Comparison of ENCODE assay signal across 17 mouse cellular contexts in the genomic region with DNA sequence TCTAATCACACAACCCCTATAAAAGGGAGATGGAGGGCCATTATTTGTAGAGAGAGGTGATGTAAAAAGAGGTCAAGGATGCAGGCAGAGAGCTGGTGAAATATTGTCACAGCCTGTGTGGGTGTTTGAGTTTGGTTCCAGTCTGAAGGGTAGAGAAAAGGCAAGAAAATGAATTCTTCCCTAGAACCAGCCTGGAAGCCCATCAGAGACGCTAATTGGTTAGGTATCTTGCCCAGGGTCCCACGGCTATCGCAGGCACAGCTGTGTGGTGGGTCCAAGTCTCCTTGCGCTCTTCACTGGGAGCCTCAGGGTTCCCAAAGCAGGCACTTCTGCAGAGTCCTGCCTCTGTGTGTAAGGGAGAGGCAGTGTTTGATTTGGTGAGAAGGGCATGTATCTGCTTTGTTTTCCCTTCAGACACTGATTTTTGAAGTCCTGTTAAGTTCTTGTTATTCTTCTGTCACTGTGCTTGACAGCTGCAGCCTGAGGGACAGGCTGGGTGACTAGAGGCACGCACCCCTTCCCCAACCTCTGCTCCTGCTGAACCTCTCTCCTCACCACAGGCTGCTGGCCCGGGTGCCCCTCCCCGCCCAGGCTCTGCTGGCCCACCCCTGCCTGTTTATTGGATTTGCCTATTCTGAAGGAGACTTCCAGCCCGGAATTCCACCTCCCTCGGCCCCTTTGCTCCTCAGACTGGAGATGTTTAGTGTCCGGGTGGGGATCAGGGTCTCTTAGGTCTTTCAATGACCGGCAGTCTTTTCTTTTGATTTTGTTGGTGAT. TPM values are rescaled to one million over a fixed set of nuclear protein-coding genes. Genes with fewer than 3 reads are reported as not detected.
DNase-seq lines count a peak whose midpoint lies in the region; ATAC-seq lines count a peak whose summit lies in the region.
"Had no signal": no experiment of that assay in that cellular context is flagged by ENCODE, and none has a peak within 500 bp of the region (broad histone marks: within the 10 kb centered on the region; RNA-seq: fewer than 3 reads in every experiment).

No protein-coding gene starts in this region.

- H3K9ac ChIP-seq in forebrain, embryonic 11.5 days (ENCODE audit: low read length), result no peak overlapping the region; the same call in 1 of the 2 replicates
- H3K9ac ChIP-seq in forebrain, embryonic 16.5 days (replicated peaks; ENCODE audit: low read depth, low read length), result no peak overlapping the region
- no peak overlapping the region for H3K9ac ChIP-seq in intestine, embryonic 14.5 days (ENCODE audit: low read length)
- H3K9ac ChIP-seq in intestine, embryonic 16.5 days (ENCODE audit: low read depth, low read length), result no peak overlapping the region
- no peak overlapping the region for H3K9ac ChIP-seq in embryonic facial prominence, embryonic 14.5 days (ENCODE audit: low read depth, low read length)
- H3K9ac ChIP-seq in midbrain, embryonic 14.5 days (replicated peaks; ENCODE audit: low read length), result no peak overlapping the region

- 12% methylated on average over 11 of the region's 11 CpGs for WGBS in forebrain, embryonic 11.5 days
- WGBS in forebrain, embryonic 16.5 days, result 13% methylated on average over 11 of the region's 11 CpGs
- 34% methylated on average over 11 of the region's 11 CpGs for WGBS in intestine, embryonic 14.5 days
- 42% methylated on average over 11 of the region's 11 CpGs for WGBS in intestine, embryonic 16.5 days
- 26% methylated on average over 11 of the region's 11 CpGs for WGBS in embryonic facial prominence, embryonic 14.5 days
- 10% methylated on average over 11 of the region's 11 CpGs for WGBS in midbrain, embryonic 14.5 days

- H3K4me2 ChIP-seq in forebrain, embryonic 11.5 days (ENCODE audit: low read depth, low read length, severe bottlenecking), result 0 out of 2 replicates have a peak overlapping the region, but pooled peaks have one; percentile 26
- no peak overlapping the region for H3K4me2 ChIP-seq in forebrain, embryonic 16.5 days (ENCODE audit: low read length)
- H3K4me2 ChIP-seq in intestine, embryonic 14.5 days (ENCODE audit: low read length), result no peak overlapping the region
- H3K4me2 ChIP-seq in intestine, embryonic 16.5 days (ENCODE audit: low read depth, low read length), result no peak overlapping the region
- 0 out of 2 replicates have a peak overlapping the region, but pooled peaks have one; percentile 10 for H3K4me2 ChIP-seq in embryonic facial prominence, embryonic 14.5 days (ENCODE audit: low read depth, low read length)
- H3K4me2 ChIP-seq in midbrain, embryonic 14.5 days (ENCODE audit: low read length), result no peak overlapping the region

- H3K27ac ChIP-seq in forebrain, embryonic 11.5 days (ENCODE audit: low read depth, low read length), result no peak overlapping the region
- no peak overlapping the region for H3K27ac ChIP-seq in forebrain, embryonic 16.5 days (ENCODE audit: low read length)
- no peak overlapping the region for H3K27ac ChIP-seq in intestine, embryonic 14.5 days (ENCODE audit: low read depth)
- no peak overlapping the region for H3K27ac ChIP-seq in intestine, embryonic 16.5 days (ENCODE audit: low read length)
- H3K27ac ChIP-seq in embryonic facial prominence, embryonic 14.5 days (replicated peaks; ENCODE audit: low read depth, low read length), result no peak overlapping the region
- no peak overlapping the region for H3K27ac ChIP-seq in midbrain, embryonic 14.5 days (replicated peaks; ENCODE audit: low read depth, low read length)

- H3K36me3 ChIP-seq in forebrain, embryonic 11.5 days (ENCODE audit: control insufficient read depth, insufficient read depth, low read length), result no peaks in the 10 kb centered on the region
- H3K36me3 ChIP-seq in forebrain, embryonic 16.5 days (ENCODE audit: control insufficient read depth, insufficient read depth), result no peaks in the 10 kb centered on the region
- no peaks in the 10 kb centered on the region for H3K36me3 ChIP-seq in intestine, embryonic 14.5 days (ENCODE audit: control insufficient read depth, insufficient read depth, low read length)
- no peaks in the 10 kb centered on the region for H3K36me3 ChIP-seq in intestine, embryonic 16.5 days (ENCODE audit: control insufficient read depth, insufficient read depth, low read length)
- H3K36me3 ChIP-seq in embryonic facial prominence, embryonic 14.5 days (ENCODE audit: control insufficient read depth, insufficient read depth, low read length), result no peaks in the 10 kb centered on the region
- H3K36me3 ChIP-seq in midbrain, embryonic 14.5 days (ENCODE audit: control insufficient read depth, insufficient read depth, low read length), result no peaks in the 10 kb centered on the region

- DNase-seq in forebrain, embryonic 11.5 days (ENCODE audit: low spot score), result peak; percentile 53
- DNase-seq in intestine, embryonic 14.5 days (ENCODE audit: low spot score), result peak; percentile 51
- DNase-seq in embryonic facial prominence, embryonic 14.5 days (ENCODE audit: low spot score), result no peak
- DNase-seq in midbrain, embryonic 14.5 days, result peak; percentile 17
- no peak for DNase-seq in ovary, postnatal 36 days (ENCODE audit: low spot score)
- DNase-seq in adrenal gland, postnatal 25 days, result no peak
- DNase-seq: adrenal gland, adult 8-10 months; cerebellum, postnatal 36 days; gastrocnemius, postnatal 14 days; heart, postnatal 4 days; kidney, postnatal 14 days; lung, adult 2 months; right cerebral cortex, postnatal 14 days; thymus, postnatal 36 days had no signal

- H3K4me3 ChIP-seq in forebrain, embryonic 11.5 days (ENCODE audit: low read depth, low read length), result no peak overlapping the region
- H3K4me3 ChIP-seq in forebrain, embryonic 16.5 days (replicated peaks; ENCODE audit: low read length), result no peak overlapping the region
- H3K4me3 ChIP-seq in intestine, embryonic 14.5 days (ENCODE audit: low read depth, low read length), result no peak overlapping the region
- no peak overlapping the region for H3K4me3 ChIP-seq in intestine, embryonic 16.5 days (ENCODE audit: low read length)
- H3K4me3 ChIP-seq in embryonic facial prominence, embryonic 14.5 days (ENCODE audit: low read depth, low read length), result no peak overlapping the region
- no peak overlapping the region for H3K4me3 ChIP-seq in midbrain, embryonic 14.5 days (replicated peaks; ENCODE audit: low read depth, low read length)

- H3K9me3 ChIP-seq in forebrain, embryonic 11.5 days (ENCODE audit: control insufficient read depth, low read length), result no peaks in the 10 kb centered on the region
- H3K9me3 ChIP-seq in forebrain, embryonic 16.5 days (ENCODE audit: control insufficient read depth, low read length), result no peaks in the 10 kb centered on the region
- no peaks in the 10 kb centered on the region for H3K9me3 ChIP-seq in intestine, embryonic 14.5 days (ENCODE audit: control insufficient read depth, low read length)
- H3K9me3 ChIP-seq in intestine, embryonic 16.5 days (ENCODE audit: control insufficient read depth, low read length), result no peaks in the 10 kb centered on the region
- no peaks in the 10 kb centered on the region for H3K9me3 ChIP-seq in embryonic facial prominence, embryonic 14.5 days (ENCODE audit: control insufficient read depth, low read length)
- no peaks in the 10 kb centered on the region for H3K9me3 ChIP-seq in midbrain, embryonic 14.5 days (ENCODE audit: control insufficient read depth, low read length)

- no peak for ATAC-seq in forebrain, embryonic 11.5 days (replicated peaks; ENCODE audit: low FRiP score)
- no peak for ATAC-seq in forebrain, embryonic 16.5 days
- ATAC-seq in intestine, embryonic 14.5 days (replicated peaks; ENCODE audit: low FRiP score, low TSS enrichment, low read depth), result no peak
- ATAC-seq in intestine, embryonic 16.5 days, result no peak
- ATAC-seq in embryonic facial prominence, embryonic 14.5 days (ENCODE audit: low read depth), result no peak
- ATAC-seq in midbrain, embryonic 14.5 days (ENCODE audit: low FRiP score, low TSS enrichment), result no peak

- peaks cover 32% of the 10 kb centered on the region for H3K27me3 ChIP-seq in forebrain, embryonic 11.5 days (ENCODE audit: control insufficient read depth, insufficient read depth, low read length)
- peaks cover 6% of the 10 kb centered on the region for H3K27me3 ChIP-seq in forebrain, embryonic 16.5 days (replicated peaks; ENCODE audit: control insufficient read depth, insufficient read depth, low read length)
- H3K27me3 ChIP-seq in intestine, embryonic 14.5 days (replicated peaks; ENCODE audit: control insufficient read depth, insufficient read depth, low read length), result peaks cover 3% of the 10 kb centered on the region; the same call in 1 of the 2 replicates
- no peaks in the 10 kb centered on the region for H3K27me3 ChIP-seq in intestine, embryonic 16.5 days (replicated peaks; ENCODE audit: control insufficient read depth, insufficient read depth, low read length)
- H3K27me3 ChIP-seq in embryonic facial prominence, embryonic 14.5 days (replicated peaks; ENCODE audit: control insufficient read depth, insufficient read depth, low read length), result no peaks in the 10 kb centered on the region; the same call in 1 of the 2 replicates
- peaks cover 22% of the 10 kb centered on the region; the same call in 1 of the 2 replicates for H3K27me3 ChIP-seq in midbrain, embryonic 14.5 days (ENCODE audit: control insufficient read depth, insufficient read depth, low read length)

- H3K4me1 ChIP-seq in forebrain, embryonic 11.5 days (replicated peaks; ENCODE audit: control insufficient read depth, insufficient read depth, low read length), result peaks cover 17% of the 10 kb centered on the region
- peaks cover 20% of the 10 kb centered on the region for H3K4me1 ChIP-seq in forebrain, embryonic 16.5 days (replicated peaks; ENCODE audit: control insufficient read depth, insufficient read depth, low read length)
- H3K4me1 ChIP-seq in intestine, embryonic 14.5 days (replicated peaks; ENCODE audit: control insufficient read depth, insufficient read depth, low read length), result peaks cover 11% of the 10 kb centered on the region; the same call in 1 of the 2 replicates
- peaks cover 3% of the 10 kb centered on the region; the same call in 1 of the 2 replicates for H3K4me1 ChIP-seq in intestine, embryonic 16.5 days (ENCODE audit: control insufficient read depth, insufficient read depth, low read length)
- H3K4me1 ChIP-seq in embryonic facial prominence, embryonic 14.5 days (ENCODE audit: control insufficient read depth, insufficient read depth, low read length), result peaks cover 19% of the 10 kb centered on the region; the same call in 1 of the 2 replicates
- H3K4me1 ChIP-seq in midbrain, embryonic 14.5 days (ENCODE audit: control insufficient read depth, insufficient read depth, low read length), result peaks cover 26% of the 10 kb centered on the region

RNA-seq across cellular contexts. Expression of a gene that starts 5.1 kb away (rescaled TPM):
- 4.4 and 5.0 TPM in 2 replicates for polyA plus RNA-seq in forebrain, embryonic 11.5 days (2014; fragmentation: Nextera tagmentation; extraction: Ambion mirVana)
- polyA plus RNA-seq in forebrain, embryonic 16.5 days (2015; fragmentation: Nextera tagmentation; extraction: Ambion mirVana), result 3.8 and 4.5 TPM in 2 replicates
- polyA plus RNA-seq in intestine, embryonic 14.5 days (2014; fragmentation: Nextera tagmentation; extraction: Ambion mirVana), result 6.7 and 6.8 TPM in 2 replicates
- 4.9 and 5.7 TPM in 2 replicates for polyA plus RNA-seq in intestine, embryonic 16.5 days (2015; fragmentation: Nextera tagmentation; extraction: Ambion mirVana)
- 8.9 and 10.8 TPM in 2 replicates for polyA plus RNA-seq in embryonic facial prominence, embryonic 14.5 days (2014; fragmentation: Nextera tagmentation; extraction: Ambion mirVana)
- 2.9 and 4.3 TPM in 2 replicates for polyA plus RNA-seq in midbrain, embryonic 14.5 days (2014; fragmentation: Nextera tagmentation; extraction: Ambion mirVana)
- 4.0 and 4.7 TPM in 2 replicates for total RNA-seq in adrenal gland, postnatal 25 days (2021)
- total RNA-seq: megakaryocyte-erythroid progenitor cell, adult 5-6 weeks had no signal

Comparison
In these comparisons a context has a peak if more than half of its experiments do, and no peak if none do; other contexts are left out.
1. H3K4me2 ChIP-seq: peak in forebrain, embryonic 11.5 days (single experiment) and embryonic facial prominence, embryonic 14.5 days (single experiment); none in forebrain, embryonic 16.5 days (single experiment), intestine, embryonic 14.5 days (single experiment), intestine, embryonic 16.5 days (single experiment) and midbrain, embryonic 14.5 days (single experiment).
2. DNase-seq: peak in forebrain, embryonic 11.5 days (single experiment), intestine, embryonic 14.5 days (single experiment) and midbrain, embryonic 14.5 days (single experiment); none in embryonic facial prominence, embryonic 14.5 days (single experiment), ovary, postnatal 36 days (single experiment) and adrenal gland, postnatal 25 days (single experiment).